Mouse (Mus musculus) frontal cortex, postnatal 14 days (tissue): Measurements from ENCODE around the gene Arhgef3.

Source experiments
- DNase-seq, 2 experiments: peaks; one replicate each; pipeline ENCODE4 v3.0.0; 2022; ENCODE audit warnings: low spot score in 2 of 2

Gene Arhgef3

DNA sequence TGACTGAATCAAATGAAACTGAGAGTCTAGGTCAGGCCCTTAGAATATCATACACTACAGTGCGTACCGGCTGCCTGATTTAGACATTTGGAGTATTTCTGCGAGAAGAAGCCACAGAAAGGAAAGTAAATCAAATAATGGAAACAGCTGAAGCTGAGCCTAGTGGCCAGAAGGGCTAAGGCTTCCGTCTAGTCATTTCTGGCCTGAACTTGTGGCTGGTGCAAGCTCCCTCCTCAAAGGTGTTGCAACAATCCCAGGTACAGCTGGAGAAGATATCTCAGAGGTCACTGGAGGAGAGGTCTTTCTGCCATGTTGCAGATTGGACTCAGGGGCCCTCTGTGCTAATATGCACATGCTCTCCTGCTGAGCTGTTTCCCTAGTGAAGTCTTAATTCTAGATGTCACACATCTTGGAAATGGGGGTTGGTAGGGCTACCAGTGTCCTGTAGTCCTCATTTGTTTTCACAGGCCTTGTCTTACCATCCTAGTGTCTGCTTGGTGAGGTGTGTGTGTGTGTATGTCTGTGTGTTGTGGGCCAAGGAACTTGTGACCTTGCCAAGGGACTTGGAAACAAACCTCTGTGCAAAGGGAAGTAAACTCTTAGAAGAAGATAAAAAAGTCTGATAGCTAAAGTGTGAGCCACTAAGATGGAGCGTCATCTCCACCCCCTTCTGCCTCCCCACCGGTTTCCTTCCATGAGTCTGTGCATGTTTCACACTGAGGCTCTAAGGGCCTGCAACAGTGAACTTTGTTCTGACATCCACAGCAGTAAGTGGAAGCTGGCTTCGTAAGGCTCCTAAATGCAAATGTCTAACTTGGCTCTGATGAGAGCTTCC, 230.6 kb downstream of the Arhgef3 start:
- DNase-seq, result no peak

DNA sequence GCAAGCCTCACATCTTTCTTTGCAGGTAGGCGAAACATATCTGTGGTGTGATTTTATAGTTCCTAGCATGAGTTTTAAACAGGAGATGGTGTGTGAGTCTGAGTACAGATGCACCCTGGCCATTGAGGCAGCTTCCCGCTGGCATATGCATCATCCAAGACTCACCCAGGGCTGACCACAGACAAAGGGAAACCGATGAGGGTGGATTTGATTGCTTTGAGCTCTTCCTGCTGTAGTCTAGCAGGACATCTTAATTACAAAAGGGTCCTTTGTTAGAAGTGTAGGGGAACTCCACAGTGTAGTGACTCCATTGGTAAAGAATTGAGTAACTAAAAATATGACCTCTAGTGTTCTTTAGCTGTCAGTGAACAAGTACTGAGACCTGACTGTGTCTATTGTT, 232.5 kb downstream of the Arhgef3 start:
- no peak for DNase-seq

DNA sequence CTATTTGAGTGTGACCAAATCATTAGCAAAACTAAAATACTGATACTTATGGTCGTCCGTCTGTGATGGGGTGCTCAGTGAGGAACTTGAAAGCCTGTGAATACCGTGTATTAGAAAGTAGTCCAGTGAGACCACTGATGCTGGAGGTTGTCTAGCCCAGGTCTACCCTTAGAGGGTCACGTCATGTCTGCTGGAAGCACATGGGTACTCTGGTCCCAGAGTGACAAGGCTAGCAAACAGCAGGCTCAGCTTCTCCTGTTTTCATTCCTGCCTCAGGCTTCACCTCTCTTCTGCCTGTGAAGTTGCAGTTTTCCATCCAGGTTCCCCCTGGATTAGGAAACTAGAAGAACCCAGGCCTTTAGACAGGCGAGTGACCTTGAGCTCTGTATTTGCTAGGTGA, 233.0 kb downstream of the Arhgef3 start:
- DNase-seq, result no peak

DNA sequence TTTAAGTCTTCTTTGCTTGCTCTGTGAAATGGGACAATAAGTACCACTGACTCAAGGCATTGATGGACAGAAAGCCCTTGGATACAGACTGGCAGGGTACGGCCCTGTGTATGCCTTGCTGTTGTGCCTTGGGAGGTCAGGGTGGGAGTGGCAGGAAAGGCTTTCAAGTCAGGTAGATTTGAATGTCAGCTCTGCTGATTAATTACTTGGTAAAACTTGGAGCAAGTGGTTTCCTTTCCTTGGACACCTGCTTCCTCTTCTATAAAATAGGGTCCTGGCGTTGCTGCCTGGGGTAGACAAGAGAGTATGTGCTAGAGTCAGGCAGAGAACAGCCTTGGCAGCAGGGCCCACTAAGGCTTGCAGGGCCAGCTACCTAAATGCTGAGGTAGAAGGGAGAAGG, 233.4 kb downstream of the Arhgef3 start:
- DNase-seq, result no peak

DNA sequence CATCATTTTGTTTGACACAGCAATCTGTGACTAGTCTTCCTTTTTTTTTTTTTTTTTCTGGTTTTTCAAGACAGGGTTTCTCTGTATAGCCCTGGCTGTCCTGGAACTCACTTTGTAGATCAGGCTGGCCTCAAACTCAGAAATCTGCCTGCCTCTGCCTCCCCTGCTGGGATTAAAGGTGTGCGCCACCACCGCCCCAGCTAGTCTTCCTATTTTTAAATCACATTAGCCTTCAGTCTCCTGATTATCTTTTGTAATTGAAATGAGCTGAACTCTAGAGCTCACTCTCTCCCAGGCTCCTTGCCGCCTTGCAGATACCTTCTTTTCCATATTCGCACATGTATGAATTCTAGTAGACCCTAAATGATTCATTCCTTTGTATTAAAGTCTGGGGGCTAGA, 234.0 kb downstream of the Arhgef3 start:
- DNase-seq, result no peak

DNA sequence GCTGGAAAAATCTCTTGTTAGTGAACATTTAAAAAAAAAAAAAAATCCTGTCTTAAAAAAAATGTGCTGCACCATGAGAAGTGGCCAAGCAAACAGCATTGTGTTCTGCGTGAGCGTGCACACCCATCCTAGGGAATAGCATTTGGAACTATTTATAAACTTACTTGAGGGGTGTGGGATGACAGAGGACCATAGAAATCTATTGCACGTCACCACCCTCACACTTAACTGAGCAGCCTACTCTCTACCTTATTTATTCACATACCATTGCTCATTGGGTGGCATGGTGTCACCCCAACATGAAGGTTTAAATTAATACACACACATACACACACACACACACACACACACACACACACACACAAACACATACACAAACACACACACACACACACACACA, 234.4 kb downstream of the Arhgef3 start:
- DNase-seq, result no peak

DNA sequence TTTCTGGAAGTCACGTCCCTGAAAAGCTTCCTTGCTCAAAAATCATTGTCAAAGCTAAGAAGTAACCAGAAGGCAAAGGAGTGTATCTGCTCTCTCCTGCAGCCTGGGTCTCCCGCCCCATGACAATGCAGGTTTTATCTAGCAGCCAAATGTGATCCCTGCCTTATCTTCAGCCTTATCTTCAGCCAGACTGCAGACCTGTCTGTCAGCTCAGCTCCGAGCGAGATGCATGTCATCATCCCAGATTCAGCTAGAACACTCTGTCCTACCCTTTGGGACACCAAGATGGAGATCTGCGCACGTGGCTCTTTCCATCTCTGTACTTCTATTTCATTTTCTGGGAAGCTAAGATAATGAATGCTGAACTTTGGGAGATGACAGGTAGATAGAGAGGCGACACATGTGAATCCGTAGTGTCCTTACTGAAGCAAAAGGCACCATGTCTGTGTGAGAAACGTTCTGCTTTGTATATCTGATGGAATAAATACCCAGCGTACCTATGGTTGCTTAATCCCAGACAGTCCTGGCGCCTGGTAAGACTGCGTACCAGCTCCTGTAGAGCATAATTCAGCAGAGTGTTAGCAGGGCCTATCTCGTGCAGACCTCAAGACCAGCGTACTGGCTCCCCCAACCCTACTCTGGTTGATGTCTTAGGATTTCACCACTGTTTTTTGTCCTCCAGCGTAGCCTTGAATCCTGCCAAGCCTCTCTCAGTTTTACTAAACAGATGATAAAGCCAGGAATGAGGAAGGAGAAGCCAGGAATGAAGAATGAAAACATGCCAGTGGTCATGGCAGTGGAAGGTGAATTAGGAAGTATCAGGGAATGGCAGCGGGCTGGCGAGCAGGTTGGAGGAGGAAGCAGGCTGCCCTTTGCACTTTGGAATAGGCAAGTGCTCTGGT, 235.4 kb downstream of the Arhgef3 start:
- no peak for DNase-seq

DNA sequence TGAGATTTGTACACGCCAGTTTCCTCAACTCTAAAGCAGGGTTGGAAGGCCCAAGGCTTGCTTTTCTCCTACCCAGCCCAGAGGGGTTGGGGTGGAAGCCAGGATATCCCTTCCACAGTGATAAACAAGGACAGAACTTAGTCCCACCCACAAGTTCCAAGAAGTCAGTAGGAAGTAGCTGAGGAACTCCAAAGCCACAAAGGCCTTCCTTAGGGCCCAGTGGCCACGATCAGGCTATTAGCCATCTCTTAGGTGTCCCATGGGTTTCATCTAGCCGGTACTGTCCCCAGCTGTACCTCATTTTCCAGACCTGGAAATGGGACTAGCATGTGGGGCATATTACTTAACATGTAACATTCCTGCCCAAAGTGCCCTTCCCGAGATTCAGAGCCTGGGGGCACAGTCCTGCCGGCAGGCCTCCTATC, 236.4 kb downstream of the Arhgef3 start:
- DNase-seq, result no peak

DNA sequence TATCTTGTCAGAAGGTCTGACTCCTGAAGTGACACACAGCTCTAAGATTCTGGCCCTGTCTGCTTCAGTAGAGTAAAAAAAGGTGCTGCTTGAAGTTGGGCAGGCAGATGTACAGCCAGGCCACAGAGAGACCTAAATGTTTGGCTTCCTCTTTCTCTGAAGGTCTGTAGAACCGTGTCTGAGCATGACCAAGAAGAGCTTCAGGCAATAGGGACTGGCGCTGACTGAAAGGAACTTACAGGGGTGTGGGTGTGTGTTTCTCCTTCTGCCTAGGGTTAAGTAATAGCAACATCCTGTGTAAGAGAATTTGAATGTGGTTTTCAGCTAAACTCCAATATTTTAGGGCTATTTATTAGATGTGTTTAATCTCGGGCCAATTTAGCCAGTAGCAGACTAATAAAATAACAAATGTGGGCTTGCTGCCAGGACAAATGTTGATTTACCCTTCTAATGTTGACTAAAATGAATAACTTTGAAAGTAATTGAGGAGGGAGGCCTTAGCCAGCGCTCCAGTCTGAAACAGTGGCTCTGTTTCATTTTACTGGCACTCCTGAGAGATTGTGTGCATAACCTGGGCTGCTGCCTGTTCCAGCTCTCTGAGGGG, 236.9 kb downstream of the Arhgef3 start:
- DNase-seq, result no peak

DNA sequence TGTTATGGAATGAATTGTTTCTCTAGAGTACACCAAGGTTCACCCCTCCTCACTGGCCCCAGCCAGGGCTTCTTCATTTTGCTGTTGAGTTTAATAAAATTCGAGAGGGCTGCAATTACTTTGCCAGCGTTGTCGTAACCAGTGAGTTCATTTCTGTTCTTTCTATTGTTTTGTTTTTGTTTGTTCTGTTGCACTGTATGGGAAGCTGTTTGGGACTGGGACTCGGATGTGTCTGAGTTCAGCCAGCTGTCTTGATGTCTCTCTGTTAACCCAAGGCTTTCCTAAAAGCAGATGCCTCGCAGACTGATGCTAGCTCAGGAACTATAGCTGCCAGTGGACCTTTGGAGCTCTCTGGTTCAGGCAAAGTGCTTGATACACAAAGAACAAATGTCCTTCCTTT, 237.8 kb downstream of the Arhgef3 start:
- no peak for DNase-seq

DNA sequence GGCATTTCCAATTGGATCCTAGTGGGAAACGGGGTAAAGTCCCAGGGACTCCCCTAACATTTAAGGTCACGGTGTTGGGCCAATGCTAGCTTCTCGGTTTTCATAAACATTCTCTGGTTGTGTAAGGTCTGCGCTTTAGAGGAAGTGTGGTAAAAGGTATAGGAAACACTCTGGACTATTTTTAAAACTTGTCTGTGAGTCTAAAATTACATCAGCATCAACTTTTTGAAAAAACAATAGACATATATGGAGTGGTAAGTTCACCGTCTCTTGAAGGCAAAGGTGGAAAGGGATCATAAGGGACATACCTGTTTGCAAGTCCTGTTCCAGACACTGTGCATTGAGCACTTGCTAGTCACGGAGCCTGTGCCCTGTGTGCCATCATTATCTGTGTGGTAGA, 240.5 kb downstream of the Arhgef3 start:
- DNase-seq, result no peak

DNA sequence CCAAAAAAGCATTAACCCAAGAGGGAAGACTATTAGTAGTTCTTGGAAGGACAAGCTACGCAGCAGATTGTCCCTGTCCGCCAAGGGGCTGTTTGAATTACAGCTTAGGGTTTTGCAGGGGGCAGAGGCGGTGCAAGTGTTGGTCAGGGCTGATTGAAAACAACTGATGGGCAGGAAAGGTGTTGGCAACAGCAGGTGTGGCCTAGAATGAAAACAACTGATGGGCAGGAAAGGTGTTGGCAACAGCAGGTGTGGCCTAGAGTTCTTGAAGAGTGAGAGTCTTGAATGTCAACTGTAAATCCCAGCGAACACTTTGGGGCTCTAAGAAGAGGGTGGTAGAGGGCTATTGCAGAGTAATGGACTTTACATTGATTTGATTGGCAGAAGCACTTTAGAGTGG, 241.2 kb downstream of the Arhgef3 start:
- DNase-seq, result no peak

DNA sequence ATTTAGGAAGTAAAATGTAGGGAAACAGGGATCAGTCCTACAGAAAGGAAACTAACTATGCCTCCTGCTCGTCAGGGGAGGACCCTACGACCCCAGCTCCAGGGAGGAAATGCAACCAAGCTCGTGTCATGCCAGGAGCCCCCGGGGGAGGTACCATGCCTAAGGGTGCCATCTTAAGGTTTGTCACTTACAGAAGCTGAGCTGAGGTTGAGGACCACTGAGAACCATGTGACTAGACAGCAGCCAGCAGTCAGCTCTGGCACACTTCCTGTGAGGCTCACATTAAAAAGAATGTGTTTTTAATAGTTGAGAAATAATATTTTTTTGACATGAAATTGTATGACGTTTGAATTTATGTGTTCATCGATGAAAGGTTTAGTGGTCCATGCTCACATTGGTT, 242.4 kb downstream of the Arhgef3 start:
- DNase-seq, result no peak

DNA sequence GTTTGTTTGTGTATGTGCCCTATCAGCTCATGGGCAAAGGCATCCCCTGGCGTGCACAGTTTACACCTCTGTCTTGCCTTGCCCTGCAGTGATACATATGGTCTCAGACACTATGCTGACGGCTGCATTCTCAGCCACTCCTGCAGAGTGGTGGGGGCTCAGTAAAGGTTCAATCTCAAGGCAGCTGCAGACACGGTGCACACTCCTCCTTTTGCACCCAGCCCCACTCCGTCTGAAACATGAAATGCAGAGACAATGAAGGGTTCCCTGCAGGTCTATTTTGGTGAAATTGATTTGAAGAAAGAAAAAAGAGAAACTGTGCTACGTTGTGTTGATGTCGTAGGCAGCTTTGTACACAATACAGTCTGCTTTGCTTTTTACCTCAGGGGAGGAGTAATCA, 243.5 kb downstream of the Arhgef3 start:
- DNase-seq, result no peak

DNA sequence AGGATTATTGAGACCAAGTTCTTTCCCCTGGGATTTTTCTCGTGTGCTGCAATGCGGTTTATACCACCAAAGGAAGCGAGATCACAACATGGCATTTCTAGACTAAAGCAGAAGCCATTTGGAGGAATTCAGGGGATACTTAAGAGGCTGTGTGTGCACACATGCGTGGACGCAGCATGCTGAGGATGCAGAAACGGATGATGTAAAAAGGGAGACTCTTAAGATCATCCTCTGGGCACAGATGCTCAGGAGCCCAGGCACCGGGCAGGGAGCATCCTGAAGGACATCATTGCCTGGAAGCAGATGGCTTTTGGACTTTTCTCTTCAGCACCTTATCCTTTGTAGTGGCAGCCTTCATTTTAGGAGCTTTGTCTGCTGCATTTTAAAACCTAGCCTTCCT, 246.2 kb downstream of the Arhgef3 start:
- DNase-seq, result no peak

DNA sequence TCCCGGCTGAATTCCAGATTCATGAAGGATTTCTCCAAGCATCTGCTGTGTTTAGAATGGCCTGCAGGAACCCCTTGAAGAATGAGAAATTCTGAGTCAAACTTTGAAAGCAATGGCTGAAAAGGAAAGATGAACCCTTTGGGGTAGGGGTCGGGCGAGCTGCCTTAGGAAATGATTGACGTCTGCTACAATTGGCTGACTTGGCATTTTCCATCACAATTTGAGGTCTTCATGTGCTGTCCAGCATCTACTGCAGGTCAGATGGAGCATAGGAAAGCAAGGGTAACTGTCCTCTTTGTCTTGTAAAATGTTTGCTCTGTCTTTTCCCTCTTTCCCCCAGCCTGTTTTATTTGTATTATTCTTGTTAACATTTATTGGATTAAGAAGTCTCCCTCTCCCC, 246.8 kb downstream of the Arhgef3 start:
- DNase-seq, result no peak

DNA sequence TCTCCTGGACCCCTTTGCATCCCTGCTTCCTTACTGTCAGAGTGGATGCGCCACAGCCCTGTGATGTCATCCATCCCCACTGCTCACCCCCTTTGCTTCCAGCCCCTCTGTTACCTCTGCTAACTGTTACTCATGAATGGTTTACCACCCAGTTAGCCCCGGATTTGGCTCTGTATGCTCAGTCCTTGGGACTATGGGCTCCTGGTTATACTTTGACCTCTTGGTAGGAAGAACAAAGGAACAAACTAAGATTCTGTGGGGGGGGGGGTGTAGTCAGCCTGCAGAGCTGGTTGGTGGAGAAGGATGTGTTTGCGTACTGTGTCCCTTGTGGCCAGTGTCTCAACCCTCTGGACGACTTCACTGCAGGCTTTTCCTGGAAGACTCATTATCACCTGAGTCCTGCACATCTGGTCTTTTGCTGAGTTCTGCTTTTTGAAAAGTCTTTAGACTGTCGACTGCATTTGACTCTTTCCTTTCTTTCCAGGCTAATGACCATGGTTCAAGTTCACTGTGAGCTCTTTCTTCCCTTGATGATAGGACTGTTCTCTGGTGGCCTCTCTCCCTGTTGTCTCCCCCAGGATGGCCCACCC, 250.1 kb downstream of the Arhgef3 start:
- no peak for DNase-seq

DNA sequence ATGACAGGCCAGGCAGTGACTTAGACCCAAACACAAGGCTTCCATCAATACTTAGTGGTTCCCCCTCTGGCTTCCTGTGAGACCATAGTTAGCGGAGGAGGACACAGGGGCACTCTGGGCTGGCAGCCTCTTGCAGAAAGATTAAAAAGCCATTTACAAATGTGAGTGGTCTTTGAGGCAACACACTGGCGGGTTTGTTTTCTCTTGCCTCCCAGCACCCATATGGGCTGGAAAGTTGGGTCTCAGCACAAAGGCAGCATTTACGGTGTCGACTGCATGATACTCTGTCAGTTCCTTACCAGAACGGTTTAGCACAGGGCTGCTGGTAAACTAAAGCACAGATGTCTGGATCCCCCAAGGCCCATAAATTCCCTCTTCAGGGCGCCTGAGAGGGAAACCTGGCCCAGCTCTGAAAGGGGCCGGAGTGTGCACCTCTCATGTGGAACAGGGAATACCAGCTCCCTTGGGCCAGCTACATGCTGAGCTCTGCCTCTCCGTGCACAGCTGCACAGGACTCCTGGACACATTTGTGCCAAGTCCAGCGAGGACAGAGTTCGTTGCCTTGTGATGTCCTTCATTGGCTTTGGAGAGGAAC, 252.5 kb downstream of the Arhgef3 start:
- DNase-seq, result no peak

DNA sequence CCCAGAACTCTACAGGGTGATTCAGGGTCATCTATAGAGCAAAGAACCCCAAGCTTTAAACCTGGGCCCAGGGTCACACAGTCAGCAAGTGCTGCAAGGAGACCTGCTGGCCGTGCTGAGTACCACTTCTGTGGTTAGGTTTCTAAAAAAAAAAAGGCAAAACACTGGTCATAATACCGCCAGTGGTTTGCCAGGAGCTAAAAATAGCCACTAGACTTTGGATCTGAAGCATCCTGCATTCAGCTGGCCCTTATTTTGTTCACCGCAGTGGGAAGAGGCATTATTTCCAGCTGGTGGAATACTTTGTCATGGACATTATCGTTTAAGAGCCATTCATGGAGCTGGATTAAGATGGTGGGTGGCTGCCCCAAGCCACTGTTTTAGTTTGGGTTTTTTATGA, 253.9 kb downstream of the Arhgef3 start:
- DNase-seq, result no peak

DNA sequence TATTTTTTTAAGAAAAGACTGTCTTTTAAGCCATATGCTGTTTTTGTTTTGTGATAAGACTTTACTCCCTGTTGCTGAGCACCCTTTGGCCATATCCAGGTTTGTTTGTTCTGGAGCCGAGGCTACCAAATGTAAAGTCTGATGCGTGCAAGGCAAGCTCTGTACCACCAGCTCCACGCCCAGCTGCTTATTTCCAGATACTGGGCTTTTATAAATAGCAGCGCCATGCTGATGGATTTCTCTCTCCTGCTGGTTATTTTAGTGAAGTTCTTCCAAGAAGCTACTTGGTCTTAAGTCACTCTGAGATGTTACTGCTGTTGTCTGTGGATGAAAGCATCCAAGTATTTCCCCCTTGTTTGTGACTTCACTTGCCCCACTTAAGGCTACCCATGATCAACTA, 254.8 kb downstream of the Arhgef3 start:
- no peak for DNase-seq

DNA sequence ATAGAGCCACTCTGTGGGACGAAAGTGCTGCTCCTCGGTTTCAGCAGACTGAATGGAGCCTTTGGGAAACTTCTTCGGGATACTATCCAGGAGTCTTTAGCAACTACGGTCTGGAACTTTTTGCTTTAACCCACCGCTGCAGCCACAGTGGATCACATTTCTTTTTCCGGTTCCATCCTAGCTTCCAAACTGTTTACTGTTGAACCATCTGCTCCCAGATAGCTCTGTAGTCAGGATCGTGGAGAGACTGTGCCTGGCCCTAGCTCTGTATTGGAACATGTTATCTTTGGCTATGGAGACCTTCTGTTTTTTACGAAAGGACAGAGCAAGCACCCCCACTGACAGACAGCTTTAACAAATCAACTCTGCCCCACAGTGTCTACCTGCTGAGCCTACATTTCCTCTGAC, 257.0 kb downstream of the Arhgef3 start:
- DNase-seq, result no peak

DNA sequence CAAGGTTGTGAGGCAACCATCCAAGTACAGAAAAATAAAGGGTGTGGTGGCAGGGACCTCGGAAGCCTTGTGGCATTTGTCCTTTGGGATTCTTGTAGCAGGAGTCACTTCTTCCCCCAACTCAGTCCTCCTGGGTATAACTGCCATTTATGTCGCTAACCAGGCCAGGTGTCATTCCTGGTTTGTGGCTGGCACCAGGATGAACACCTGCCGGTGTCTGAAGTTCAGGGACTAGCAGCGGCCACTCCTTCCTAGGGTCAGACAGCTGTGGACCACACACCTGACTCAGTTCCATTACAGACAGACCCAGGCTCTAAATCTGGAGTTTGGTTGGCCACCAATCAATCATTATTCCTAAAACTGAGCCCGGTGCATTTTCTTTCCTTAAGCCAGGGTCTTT, 258.8 kb downstream of the Arhgef3 start:
- DNase-seq, result no peak
